Mouse (Mus musculus) retina, postnatal 1 day (tissue): ENCODE data around the gene Cdkl2.

Source experiments
- DNase-seq: peaks from one replicate; pipeline ENCODE4 v3.0.0-alpha.2; 2012

Gene Cdkl2

DNA sequence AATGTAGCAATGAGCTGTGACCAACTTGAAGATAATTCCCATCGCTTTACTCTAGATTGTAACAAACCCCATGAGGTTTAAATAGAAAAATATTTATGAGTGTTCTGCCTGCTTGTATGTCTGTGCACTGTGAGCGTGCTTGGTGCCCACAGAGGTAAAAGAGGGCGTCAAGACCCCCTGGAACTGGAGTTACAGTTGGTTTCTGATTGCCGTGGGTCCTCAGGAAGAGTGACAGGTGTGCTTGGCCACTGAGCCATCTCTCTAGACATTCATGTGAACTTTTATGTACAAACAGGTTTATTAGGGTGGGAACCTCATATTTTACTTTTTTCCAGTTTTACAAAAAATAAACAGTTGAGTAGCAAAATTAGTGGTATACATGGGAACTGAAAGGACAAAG lies at the start of gene Cdkl2:
Gene Cdkl2, minus strand, starts transcription at position 101 of the 400 bp plus-strand sequence.
- DNase-seq, result no peak

DNA sequence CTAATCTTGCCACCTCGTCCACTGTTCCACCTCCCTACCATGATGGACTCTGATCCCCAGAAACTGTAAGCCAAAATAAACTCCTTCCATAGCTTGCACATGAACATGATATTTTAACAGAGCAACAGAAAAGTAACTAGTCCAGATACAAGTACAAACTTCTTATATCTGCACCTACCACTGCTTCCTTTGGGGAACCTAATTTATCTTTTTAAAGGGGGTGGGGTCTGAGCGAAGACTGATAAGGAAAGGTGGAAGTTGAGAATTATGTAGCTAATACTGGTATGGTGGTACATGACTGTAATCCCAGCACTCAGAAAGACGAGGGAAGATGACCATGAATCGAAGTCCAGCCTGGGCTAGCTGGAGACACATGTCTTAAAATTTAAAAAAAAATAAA lies 43.8 kb upstream of the Cdkl2 start:
- DNase-seq, result no peak

DNA sequence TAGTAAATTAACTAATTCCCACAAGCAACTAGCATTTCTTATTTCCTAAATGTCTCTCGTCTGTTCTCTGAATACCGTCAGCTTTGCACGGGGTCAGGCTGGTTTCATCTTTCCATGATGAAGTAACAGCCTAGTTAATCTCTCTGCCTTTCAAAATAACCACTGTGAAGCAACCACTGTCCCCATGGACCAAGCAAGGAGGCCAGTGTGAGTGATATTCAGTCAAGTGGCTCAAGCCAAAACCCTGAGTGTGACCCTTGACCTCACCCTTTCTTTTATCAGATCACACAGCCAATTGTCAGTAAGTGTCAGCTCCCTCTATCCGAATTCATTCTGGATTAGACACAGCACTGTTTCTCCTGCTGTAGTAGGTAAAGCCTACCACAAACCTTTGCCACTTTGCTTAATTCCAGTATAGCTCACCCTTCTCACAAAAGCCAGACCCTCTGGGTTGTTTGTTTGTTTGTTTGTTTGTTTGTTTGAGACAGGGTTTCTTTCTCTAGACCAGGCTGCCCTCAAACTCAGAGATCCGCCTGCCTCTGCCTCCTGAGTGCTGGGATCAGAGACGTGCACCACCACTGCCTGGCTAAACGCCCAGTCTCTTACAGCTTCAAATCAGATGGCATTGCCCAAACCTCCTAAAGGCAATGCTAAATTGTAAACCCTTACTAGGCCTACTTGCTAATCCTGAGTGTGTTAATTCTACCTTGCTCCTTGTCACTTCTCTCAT lies 42.3 kb upstream of the Cdkl2 start:
- DNase-seq, result no peak

DNA sequence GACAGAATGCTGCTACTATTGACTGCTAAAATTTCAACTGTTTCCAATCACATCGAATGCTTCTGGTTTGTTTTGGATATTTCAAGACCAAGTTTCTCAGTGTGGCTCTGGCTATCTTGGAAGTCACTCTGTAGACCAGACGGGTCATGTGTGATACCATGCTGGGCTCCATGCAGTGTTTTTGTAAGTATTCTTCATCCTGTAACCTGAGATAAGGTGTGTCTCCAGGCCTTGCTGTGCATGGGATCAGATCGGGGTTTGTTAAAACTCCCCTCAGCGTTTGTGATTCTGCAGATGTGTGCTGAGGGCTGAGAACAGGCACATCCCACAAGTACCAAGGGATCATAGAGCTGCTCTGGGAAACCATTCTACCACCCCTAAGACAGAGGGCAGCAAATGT lies 41.6 kb upstream of the Cdkl2 start:
- no peak for DNase-seq

DNA sequence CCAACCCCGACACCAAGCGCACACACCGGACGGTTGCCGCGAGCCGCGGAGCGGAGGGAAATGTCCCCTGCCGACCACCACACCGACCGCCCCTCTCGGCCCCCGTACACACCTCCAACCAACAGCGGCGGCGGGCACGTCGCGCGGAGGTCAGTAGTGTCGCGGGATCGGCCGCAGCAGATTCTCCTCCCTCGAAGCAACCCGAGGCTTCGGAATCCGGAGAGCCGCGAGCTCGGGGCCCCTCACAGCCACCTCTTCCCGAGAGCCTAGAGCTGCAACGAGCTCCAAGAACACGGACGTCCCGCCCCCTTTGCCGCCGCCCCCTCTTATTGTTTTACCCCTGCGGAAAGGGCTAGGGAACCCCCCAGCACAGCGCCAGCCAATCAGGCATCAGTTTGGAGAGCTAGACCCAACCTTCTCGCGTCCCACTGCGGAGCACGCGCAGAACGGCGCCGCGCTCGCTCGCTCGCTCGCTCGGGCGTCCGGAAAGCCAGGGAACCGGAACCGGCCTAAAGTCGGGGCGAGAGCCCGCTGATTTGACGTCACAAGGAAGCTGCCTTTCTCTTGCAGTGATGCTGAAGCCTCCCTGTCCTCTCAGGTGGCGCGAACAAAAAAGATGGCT lies 39.8 kb upstream of the Cdkl2 start, which contains the start of gene G3bp2:
Gene G3bp2, minus strand, starts transcription at position 303 of the 622 bp plus-strand sequence.
- peak; percentile 99 for DNase-seq

DNA sequence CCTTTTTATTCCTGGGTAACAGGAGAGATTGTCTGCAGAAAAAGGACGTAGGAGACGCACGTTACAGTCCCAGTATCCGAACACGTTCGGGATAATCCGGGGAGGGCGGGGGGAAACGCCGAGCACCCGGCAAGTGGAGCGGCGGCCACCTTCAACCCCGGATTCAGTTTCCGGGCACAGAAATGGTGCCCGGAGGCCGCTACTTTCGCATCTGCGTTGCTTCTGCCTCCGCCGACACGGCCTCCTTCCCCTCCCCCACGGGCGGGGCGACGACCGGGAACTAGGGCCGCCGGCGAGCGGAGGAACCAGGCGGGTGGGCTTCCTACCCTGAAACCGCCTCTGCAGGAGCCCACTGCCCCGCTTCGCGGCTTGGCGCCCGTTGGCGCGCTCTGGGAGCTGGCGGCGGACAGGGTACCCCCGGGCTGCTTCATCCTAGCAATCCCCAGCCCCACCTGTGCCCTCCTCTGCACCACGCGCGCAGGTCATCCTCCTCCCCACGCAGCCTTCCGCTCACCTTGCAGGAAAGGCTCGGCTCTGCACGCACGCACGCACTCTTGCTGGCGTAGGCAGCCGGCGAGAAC lies 39.2 kb upstream of the Cdkl2 start:
- DNase-seq, result peak; percentile 78

DNA sequence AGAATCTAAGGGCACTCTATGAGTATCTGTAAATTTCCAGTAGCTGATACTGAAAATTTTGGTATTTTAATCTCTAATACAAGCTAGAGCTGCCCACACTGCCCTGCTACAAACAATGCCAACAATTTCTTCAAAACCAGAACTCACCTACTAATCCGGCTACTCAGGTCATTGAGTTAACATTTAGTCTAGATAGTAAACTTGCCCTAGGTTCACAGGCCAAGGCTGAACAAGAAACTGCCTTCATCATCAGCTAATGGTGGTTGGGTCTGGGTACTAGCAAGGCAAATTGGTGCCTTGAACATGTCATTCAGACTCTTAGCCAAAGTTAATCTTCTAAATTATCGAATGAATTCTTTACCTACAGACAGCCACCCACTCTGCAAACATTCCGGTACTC lies 37.6 kb upstream of the Cdkl2 start:
- no peak for DNase-seq

DNA sequence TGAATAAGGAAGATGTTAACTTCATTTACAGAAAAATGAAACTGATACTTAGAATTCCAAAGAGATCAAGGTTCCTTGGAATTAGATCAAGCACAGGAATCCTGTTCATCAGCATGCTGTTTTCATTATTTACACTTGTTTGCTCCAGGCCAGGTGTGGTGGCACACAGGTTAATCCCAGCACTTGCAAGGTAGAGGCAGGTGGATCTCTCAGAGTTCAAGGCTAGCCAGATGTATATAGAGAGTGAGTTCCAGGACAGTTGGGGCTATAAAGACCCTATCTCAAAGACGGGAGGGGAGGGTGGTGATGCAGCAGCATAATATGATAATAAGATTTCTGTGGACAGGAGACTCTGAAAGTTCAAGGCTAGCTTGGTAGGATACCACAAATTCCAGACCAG lies 36.7 kb upstream of the Cdkl2 start:
- no peak for DNase-seq

DNA sequence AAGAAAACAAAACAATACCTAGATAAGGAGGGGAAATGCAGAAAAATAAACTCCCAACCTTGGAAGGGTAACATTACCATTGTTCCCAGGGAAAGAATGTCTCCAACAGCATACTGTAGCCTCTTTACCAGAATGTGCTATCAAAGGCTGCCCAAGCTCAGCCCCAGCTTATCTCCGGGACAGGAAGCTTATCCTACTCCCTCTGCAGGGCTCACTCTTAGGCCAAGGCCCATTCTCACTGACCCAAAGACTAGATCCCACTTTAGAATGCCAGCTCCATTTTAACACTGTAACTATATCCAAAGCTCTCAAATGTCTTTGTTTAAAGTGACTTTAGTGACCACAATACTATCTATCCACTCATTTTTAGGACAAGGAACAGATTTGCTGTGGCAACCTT lies 35.6 kb upstream of the Cdkl2 start:
- DNase-seq, result no peak

DNA sequence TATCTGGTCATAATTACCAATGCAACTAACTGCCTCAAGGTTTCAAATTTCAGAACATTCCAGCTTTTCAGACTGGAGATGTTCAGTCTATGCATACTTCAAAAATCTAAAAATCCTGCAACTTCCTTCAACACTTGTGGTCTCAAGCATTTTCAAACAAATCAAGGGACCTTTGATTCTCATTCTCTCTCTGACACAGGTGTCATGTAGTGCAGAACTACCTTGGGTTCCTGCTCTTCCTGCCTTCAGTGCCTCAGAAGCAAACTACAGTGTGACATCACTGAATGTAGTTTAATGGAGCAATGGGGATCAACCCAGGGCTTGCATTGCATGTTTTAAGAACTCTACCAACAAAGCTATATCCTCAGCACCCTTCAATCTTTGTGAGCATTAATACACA lies 35.1 kb upstream of the Cdkl2 start:
- DNase-seq, result no peak

DNA sequence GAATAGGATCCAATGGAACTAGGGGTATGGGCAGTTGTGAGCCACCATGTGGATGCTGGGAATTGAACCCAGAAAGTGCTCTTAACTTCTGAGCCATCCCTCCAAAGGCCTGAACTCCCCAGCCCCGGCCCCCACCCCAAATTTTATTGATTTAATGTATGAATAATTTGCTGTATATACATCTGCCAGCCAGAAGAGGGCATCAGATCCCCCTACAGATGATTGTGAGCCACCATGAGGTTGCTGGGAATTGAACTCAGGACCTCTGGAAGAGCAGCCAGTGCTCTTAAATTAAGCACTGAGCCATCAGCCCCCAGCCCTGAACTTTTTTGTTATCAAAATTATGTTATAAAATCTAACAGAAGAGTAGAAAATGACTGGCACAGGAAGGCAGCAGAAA lies 32.6 kb upstream of the Cdkl2 start:
- DNase-seq, result no peak

DNA sequence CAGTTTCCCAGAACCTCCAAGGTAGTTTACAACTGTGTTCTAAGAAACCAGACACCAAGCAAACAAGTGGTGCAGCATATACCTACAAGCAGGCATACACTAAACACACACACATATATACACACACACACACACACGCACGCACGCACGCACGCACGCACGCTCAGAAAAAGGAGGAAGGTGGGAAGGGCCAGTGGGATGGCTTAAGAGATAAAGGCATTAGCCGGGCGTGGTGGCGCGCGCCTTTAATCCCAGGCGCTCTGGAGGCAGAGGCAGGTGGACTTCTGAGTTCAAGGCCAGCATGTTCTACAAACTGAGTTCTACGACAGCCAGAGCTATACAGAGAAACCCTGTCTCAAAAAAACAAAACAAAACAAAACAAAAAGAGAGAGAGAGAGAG lies 30.4 kb upstream of the Cdkl2 start:
- no peak for DNase-seq

DNA sequence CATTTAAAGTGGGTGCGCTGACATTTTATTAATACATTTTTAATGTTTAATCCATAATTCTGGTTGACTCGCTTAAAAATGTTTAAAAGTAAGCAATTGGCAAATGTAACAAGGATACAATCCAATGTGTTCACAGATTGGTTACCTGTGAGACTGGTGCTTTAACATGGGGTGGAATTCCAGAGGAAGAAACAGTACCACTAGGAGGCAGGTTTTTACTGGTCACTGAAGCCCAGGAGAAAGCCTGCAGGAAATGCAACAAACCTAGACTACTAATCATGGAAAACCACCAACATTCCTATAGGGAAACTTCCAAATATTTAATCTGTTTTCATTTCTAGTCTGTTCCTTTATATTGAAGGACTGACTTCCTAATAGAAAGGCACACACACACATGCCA lies 19.5 kb upstream of the Cdkl2 start:
- DNase-seq, result no peak

DNA sequence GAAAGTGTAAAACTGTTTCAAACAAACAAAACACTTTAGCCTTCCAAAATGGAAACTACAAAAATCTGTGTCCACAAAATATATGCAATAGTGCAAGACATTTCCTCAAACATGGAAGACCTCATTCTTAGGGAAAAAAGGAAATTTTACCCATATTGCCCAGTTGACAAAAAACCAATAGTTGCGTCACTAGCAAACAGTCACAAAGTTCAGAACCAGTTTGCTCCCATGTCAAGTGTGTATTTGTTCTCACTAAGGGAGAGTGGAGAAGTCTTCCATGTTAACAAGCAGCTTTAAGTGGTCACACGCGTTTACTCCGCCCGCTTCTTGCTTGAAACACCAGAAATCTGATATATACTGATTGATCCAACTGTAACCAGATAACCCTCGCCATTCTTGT lies 9.2 kb upstream of the Cdkl2 start:
- DNase-seq, result no peak

DNA sequence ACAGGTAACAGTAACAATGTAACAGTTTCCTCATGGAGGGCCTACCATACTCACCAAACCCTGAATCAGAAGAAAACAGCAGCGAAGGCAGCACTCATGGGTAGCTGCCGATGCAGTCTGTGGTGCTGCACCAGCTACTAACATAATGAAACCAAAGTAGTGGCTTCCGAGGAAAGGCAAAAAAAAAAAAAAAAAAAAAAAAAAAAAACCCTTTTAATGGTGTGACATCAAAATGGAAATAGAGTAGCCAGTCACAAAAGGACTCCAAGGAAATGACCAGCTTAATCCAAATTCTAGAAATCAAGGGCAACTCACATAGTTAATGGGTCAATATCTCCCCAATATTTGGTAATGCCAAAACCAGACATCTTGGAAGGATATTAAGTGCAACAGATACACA lies 6.7 kb upstream of the Cdkl2 start:
- no peak for DNase-seq

DNA sequence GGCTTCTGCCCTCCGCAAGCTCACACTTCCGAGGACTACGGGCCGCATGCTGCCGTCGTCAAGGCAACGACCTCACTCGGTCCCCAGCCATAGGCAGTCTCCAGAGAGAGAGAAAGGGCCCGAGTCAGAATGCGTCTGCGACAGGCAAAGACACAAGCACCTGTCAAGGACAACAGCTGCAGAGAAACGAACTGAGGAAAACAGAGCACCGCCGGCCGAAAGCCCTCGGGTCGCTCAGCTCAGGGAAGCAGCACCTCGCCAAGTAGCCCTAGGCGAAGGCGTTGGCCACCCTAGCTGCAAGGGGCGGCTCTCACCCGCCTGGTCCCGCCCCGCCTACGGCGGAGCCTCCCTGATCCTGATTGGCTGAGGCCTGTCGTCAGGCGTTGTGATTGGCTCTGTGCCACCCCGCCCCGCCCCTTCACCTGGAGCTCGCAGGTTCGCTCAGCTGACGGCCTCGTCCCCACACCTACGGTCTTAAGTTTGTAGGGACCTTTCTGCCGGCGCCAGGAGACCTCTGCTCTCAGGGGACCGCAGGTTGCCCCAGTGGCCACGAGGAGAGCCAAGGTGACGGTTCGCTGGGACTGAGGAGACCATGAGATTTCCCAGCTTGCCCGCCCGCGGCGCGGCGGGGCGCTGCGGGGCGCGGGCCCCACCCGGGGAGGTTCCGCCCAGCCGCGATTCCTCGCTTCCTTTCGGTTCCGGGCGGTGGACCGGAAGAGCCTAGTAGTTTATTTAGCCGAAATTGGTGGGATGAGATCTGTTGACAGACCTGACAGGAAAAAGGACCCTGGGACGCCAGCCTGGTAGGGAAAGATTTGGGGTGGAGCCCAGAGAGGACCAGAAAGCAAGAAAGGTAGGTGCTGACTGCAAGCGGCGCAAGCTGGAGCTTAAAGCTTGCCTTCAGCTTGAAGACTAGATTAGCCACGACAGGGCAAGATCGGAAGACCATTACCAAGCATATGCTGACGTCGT lies 1.0 kb downstream of the Cdkl2 start:
- DNase-seq, result peak; percentile 91

DNA sequence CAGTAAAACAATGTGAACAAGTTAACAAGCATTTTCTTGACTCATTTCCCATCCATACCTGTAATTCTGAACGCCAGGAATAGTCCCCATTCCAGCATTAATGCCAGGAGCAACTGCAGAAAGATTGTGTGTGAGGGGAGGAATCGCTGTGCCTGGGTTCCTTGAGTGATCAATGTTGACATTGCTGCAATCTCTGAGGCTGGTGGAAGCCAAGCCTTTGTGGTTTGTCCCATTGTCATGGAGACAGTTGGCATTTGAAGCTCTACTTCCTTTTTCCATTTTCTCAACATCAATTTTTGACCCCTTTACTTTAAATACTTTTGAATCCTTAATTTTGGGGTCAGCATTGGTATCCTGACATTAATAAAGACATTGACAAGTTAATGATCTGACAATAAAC lies 23.7 kb downstream of the Cdkl2 start:
- DNase-seq, result no peak

DNA sequence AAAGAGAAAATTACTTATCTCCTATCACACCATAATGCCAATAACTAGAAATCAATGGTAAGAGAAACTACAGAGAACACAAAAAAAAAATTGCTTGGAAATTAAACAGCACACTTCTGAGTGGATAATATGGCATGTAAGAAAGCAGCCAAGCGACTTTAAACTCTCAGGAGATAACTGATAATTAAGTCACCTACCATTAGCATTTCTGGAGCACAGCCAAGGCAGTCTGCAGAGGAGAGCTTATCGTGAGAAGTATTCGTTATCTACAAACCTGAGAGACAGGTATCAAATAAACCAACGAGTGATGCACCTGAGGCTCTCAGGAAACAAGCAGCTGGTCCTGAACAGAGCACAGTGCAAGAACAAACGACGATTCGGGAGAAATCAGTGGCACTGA lies 31.9 kb downstream of the Cdkl2 start:
- DNase-seq, result no peak

DNA sequence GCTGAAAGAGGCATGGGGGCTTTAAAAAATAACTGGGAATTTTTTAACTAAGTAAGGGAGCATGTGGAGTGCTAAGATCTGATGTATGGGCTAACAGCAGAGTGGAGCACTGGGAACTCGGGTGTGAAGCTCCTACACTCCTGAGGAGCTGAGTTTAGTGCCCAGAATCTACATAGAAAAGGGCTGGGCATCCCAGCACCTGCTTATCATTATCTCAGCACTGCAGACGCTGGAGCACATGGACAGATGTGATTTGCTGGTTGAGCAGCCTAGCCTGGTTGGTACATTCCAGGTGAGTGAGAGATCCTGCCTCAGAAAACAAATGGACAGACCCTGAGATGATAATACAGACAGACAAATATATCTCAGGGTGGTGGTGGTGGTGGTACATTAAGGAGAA lies 33.9 kb downstream of the Cdkl2 start:
- no peak for DNase-seq

DNA sequence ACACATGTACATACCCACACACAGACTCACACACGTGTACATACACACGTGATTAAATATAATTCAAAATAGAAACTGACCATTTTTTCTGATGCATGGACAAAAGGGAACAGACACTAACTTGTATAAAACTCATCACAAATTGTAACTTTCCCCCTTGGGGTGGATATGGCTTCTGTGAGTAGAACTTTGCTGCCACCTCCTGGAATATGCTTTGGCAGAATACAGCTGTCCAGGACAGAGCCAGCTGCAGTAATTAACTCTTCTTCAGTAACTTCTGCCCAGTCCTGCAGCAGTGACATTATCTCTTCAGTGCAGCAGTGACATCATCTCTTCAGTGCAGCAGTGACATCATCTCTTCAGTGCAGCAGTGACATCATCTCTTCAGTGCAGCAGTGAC lies 40.7 kb downstream of the Cdkl2 start:
- peak; percentile 56 for DNase-seq

DNA sequence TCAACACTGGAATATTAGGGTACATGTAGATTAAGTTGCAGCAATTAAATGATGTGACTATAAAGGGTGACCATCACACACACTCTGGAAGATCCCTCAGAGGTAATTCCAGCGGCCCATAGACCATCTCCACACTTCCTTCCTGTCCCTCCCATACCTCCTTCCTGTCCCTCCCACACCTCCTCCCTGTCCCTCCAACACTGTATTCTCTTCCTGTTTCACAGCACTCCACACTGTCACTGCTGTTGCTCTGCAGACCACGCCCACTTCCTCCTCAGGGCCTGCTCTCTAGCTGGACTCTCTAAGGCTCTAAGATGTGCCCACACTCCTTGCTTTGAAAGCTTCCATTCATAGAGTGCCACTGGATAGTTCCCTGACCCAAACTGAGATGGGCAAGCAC lies 42.9 kb downstream of the Cdkl2 start:
- DNase-seq, result no peak

DNA sequence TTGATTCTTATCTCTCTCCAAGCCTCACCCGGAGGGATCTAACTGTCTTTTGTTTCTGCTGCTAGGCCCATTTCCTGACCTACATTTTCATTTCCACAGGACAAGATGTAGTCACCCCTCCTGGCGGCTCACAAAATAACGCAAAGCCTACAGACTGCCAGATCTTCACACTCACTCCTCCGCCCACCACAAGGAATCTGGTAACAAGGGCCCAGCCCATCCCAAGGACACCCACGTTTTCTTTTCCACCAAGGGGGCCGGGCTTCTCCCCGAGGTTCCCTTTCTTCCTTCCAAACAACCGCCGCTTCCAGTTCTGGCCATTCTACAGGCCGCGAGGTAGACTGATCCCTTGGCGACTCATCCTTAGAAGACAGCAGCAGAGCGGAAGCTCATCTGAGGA lies 49.1 kb downstream of the Cdkl2 start:
- peak; percentile 9 for DNase-seq

DNA sequence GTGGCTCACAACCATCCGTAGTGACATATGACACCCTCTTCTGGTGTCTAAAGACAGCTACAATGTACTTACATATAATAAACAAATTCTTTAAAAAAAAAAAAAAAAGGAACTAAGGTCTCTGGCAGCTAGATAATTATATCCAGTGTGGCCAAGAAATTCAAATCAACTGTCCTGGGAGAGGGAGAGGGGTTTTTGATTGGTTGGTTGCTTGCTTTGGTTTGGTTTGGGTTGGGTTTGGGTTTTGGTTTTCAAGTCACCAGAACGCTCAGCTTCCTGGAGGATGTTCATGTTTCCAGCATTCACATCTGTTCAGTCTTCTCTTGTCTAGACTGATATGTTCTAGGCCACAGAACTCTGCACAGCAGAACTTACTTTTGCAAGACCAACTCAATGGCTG lies 50.6 kb downstream of the Cdkl2 start:
- no peak for DNase-seq
